Mouse (Mus musculus) splenic B cell, adult 2 months (primary cell): Measurements from ENCODE around the gene Tbc1d32.
A peak's percentile ranks its signal among the peaks of the same experiment; 100 is the strongest.
"Not testable (repeated sequence)": the region's sequence is repeated elsewhere in the genome, so short reads cannot be mapped to it uniquely, and the experiment has no call there.

Experiments used
- DNase-seq: peaks from one replicate; pipeline ENCODE4 v3.0.0-alpha.2; 2011; ENCODE audit warnings: low read depth, low spot score
- H3K27me3 ChIP-seq: 2 replicates; pipeline ENCODE4 v1.6.1; 2012; ENCODE audit warnings: mild to moderate bottlenecking, low read length, moderate library complexity, mixed read lengths; ENCODE audit not compliant: control insufficient read depth, poor library complexity, insufficient read depth, severe bottlenecking
- H3K36me3 ChIP-seq: 2 replicates; pipeline ENCODE4 v1.6.1; 2012; ENCODE audit warnings: mild to moderate bottlenecking, low read length, moderate library complexity, mixed read lengths; ENCODE audit not compliant: control insufficient read depth, poor library complexity, insufficient read depth, severe bottlenecking

The Tbc1d32 gene

DNA sequence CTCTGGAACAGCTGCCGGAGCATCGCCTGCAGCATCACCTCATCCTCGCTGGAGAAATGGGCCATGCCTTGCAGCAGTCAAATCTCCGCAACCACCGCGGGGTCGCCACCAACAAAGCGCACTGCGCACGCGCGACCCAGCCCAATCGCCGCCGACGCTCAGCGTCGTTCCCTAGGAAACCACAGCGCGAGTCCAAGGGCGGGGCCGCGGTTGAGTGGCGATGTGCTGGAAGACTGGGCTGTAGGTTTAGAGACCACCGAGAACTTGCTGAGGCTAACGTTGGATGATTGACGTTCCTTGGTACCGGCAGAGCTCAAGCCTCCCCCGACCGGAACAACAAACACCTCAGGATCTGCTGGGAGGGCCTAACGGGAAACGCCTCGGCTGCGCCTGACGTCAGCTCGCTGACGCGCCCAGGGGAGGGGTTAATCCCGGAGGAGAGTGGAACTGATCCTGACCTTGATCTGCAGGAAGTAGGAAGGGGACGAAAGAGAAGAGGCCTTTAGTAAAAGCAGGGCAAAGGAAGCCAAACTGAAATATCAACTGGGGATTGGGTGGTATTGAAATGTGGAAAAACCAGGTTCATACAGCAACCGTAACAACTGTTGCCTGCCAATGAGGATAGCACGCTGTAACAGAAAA lies at the start of gene Tbc1d32:
TSS of gene Tbc1d32 (minus strand) at position 122 of the 642 bp plus-strand sequence.
- peak; percentile 90 for DNase-seq
- Histone ChIP-seq H3K27me3 (no peaks in the 10 kb centered on the region), H3K36me3 (no peaks in the 10 kb centered on the region)

DNA sequence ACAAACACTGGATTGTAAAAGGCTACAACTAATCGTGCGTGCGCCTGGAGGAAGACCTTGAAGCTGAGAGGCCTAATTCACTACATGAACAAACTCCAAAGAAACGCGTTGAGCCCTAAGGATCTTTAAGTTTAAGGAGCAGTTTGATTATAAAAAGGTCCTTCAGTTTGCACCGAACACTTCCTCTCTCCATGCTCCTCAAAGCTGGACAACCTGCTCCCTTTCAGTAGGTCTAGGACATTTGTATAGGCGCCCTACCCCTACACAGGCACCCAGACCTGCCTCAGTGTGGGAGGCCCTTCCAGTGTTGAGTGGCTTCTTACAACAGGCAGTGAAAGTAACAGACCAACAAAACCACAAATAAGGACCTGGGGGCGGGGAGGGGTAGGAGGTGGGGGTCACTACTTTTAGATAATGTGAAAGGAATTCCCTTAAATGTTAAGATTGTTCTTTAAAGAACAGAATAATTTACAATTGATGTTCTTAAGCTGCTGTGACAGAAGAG lies 666 bp downstream of the Tbc1d32 start:
- Histone ChIP-seq H3K27me3 (no peaks in the 10 kb centered on the region), H3K36me3 (no peaks in the 10 kb centered on the region)
- DNase-seq = peak; percentile 10

DNA sequence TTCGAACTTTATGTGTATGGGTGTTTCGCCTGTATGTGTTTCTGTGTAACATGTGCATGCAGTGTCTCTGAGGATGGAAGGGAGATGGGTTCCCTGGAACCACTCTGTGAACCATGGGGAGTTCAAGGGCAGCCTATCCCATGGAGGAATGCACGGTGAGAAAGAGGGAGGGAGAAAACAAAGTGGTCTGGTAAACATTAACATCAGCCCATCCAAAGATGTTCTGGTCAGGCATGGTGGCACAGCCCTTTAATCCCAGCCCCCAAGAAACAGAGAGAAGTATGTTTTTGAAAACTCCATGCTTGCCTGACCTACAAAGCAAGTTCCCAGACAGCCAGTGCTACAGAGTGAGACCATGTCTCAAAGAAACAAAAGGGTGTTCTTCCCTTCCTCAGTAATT lies 12.7 kb downstream of the Tbc1d32 start:
- Histone ChIP-seq H3K27me3 (no peaks in the 10 kb centered on the region), H3K36me3 (no peaks in the 10 kb centered on the region)
- no peak for DNase-seq

DNA sequence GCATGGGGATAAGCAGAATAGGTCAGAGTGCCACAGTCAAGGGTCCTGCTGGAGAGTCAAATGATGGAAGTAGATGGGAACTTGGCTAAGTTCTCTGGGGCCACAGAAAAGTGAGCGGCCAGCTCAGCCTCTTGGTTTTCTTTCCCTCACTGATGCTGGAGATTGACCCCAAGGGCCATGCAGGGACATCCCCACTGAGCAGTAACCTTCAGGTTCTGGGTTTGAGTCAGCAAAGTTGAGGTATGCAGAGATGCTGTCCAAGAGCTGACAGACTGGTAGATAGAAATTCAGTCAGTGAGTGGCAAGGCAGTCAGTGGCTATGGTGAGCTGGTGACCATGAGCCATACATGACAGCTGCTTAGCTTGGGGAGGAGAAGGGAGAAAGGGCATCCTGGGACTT lies 18.1 kb downstream of the Tbc1d32 start:
- no peak for DNase-seq
- H3K27me3 ChIP-seq = no peaks in the 10 kb centered on the region

DNA sequence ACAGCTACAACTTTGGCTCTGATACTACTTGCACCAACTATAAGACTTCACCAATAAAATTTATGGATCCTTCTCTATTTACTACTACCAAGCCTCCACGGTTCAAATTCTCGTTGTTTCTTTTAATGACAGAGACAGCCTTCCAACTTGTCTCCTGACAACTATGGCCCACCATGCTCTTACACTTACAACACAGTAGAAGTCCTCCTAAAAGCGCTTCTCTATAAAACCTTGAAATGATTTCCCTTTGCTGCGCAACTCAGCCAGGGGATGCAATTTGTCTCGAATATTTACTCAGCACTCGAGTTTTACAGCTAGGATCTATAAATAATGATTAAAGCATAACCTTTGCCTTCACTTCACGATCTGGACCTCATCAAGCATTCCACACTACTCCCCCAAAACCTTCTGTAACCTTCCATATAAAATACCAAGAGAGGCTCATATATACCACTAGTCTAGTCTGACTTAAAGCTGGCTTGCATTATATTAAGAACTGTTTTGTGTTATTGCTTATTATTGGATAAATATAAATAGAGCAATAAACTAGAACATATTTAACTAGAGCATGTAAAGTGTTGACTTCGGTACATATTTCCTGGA lies 21.6 kb downstream of the Tbc1d32 start:
- no peaks in the 10 kb centered on the region for H3K36me3 ChIP-seq
- DNase-seq = no peak
- no peaks in the 10 kb centered on the region for H3K27me3 ChIP-seq

More for the DNA sequence above, 18.1 kb downstream of the Tbc1d32 start:
- no peaks in the 10 kb centered on the region for H3K36me3 ChIP-seq

DNA sequence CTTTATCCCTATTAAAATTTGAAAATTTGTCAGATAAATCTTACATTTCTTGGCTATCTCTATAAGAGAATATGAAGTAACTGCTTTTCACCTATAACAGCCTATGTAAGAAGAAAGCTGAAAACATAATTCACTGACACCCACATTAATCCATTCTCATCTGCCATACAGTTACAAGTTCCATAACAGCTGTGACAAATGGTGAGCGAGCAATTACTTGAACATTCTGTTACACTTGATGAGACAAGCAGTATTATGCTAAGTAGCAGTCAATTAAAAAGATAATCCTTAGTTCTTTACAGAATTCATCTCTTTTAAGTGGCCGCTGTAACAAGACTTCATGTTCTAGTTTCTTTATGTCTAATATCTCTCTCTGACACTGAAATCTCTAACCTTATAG lies 24.1 kb downstream of the Tbc1d32 start:
- DNase-seq = no peak
- Histone ChIP-seq H3K36me3 (no peaks in the 10 kb centered on the region), H3K27me3 (no peaks in the 10 kb centered on the region)

DNA sequence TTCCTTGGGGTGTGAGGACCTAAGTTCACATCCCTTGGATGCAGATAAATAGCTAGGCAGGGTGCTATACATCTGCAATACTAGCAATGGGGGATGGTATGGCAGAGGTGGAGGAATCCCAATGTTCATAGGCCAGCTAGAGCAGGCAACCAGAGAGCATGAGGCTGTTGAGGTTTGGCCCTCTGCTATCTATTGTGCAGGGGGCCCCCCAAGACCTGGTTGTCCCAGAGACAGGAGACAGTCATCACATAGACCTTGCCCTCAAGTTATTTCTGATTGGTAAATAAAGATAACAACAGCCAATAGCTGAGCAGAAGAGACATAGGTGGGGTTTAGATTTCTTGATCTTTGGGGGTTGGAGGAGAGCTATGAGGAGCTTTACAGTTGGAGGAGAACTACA lies 28.6 kb downstream of the Tbc1d32 start:
- H3K36me3 ChIP-seq = no peaks in the 10 kb centered on the region
- no peaks in the 10 kb centered on the region for H3K27me3 ChIP-seq
- no peak for DNase-seq

DNA sequence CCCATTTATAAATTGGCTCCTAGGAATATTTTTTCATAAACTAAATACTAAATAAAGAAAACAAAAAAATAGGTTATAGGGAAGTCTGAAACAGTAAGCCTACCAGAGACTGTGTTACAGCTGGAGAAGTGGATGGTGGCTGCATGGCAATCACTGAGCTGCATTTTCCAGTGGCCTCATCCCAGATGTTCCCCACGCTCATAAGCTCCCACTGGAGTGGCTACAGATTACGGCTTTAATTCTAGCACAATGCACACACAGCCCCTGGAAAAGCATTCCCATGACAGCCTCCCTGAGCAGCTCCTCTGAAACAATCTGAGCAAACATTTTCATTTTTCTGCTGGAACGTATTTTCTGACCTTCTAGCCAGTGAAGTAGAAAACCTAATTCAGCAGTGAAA lies 29.8 kb downstream of the Tbc1d32 start:
- no peaks in the 10 kb centered on the region for H3K36me3 ChIP-seq
- no peak for DNase-seq
- no peaks in the 10 kb centered on the region for H3K27me3 ChIP-seq

DNA sequence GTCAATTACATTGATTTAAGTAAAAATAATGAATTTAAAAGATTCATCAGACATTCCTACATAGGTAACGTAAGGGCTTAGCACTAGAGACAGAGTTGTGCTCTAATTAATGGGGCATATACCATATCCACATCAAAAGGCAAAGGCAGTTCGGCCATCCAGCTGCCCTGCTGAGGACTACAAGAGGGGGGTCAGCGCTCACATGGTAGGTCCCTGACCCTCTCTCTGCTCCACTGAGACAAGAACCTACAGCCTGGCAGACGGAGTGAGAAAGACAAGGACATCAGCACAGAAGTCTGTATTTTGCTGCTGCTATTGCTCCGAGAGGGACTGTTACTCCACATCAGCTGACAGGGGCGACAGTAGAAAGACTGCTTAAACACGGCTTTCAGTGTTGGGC lies 34.2 kb downstream of the Tbc1d32 start:
- no peak for DNase-seq
- Histone ChIP-seq H3K27me3 (no peaks in the 10 kb centered on the region), H3K36me3 (no peaks in the 10 kb centered on the region)

DNA sequence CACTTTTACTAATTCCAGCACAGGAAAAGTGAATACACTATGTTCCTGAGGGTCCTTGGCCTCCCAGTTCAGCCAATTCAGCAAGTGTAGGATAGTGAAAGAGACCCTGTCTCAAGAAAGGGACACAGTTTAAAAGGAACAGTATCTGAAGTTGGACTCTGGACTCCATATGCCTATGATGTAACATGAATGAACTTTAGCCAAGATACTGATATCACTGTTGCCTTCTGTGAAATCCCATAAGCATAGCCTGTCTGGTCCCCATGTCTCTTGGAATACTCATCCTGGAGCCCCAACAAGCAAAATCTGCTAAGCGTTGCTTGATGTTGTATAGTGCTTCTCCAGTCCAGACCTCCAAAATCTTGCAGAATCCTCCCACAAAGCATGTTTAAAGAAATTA lies 46.8 kb downstream of the Tbc1d32 start:
- Histone ChIP-seq H3K36me3 (no peaks in the 10 kb centered on the region), H3K27me3 (no peaks in the 10 kb centered on the region)
- no peak for DNase-seq

DNA sequence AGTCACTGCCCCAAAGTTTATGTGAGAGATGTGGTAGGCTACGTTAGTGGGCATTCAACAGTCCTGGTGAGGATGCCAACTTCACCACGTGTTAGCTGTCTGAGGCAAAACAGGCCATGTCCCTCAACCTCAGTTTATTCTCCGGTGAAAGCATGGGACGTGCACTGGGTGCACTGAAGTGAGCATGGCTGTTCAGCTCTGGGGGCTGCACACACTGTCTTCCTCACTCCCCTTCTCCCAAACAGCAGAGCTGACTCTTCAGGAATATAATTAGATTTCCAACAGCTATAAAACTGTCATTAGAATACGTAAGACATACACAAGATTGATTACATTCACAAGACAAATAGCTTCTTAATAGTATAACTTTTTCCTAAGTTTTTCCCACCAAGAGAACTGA lies 55.3 kb downstream of the Tbc1d32 start:
- H3K27me3 ChIP-seq = no peaks in the 10 kb centered on the region
- DNase-seq = no peak
- H3K36me3 ChIP-seq = no peaks in the 10 kb centered on the region

DNA sequence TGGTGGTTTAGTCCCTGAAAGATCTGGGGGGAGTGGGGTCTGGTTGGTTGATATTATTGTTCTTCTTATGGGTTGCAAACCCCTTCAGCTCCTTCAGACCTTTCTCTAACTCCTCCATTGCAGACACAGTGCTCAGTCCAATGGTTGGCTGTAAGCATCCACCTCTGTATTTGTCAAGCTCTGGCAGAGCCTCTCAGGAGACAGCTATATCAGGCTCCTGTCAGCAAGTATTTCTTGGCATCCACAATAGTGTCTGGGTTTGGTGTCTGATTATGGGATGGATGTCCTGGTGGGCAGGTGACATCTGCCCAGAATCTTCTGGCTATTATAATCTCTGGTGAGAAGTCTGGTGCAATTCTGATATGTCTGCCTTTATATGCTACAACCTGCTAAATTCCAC lies 60.8 kb downstream of the Tbc1d32 start:
- H3K36me3 ChIP-seq = not testable (repeated sequence)

DNA sequence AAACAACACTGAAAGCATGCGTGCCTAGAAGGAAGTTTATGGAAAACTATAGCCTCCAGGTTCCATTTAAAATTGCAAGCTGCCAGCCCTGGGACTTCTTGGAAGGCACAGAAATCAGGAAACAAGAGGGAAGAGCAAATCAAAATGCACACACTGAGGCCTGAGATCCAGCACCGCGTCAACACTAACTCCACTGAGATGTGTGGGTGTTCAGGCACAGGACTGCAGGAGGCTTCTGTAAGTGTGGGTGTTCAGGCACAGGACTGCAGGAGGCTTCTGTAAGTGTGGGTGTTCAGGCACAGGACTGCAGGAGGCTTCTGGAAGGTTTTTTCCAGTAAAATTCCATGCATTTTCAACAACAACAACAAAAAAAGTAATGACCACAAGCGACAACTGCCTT lies 62.7 kb downstream of the Tbc1d32 start:
- DNase-seq = no peak
- H3K36me3 ChIP-seq = no peaks in the 10 kb centered on the region
- H3K27me3 ChIP-seq = no peaks in the 10 kb centered on the region

More for the DNA sequence above, 60.8 kb downstream of the Tbc1d32 start:
- DNase-seq, H3K27me3 ChIP-seq: not testable (repeated sequence)

DNA sequence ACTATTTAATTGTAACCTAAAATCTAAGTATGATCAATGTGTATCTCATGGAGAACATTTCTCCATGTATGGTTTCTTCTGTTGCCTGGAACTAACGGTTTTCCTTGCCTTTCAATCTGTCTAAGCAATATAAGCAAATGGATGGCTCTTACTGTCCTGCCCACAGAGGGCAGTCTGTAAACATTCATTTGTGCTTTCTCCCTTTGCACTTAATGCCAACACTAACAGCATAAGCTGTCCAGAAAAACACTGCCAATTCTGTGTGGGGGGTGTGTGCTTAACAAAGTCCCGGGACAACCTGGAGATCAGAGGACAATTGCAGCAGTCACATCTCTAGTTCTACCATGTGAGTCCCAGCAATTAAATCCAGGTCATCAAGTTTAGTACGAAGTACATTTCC lies 64.1 kb downstream of the Tbc1d32 start:
- H3K27me3 ChIP-seq = no peaks in the 10 kb centered on the region
- no peak for DNase-seq
- no peaks in the 10 kb centered on the region for H3K36me3 ChIP-seq

DNA sequence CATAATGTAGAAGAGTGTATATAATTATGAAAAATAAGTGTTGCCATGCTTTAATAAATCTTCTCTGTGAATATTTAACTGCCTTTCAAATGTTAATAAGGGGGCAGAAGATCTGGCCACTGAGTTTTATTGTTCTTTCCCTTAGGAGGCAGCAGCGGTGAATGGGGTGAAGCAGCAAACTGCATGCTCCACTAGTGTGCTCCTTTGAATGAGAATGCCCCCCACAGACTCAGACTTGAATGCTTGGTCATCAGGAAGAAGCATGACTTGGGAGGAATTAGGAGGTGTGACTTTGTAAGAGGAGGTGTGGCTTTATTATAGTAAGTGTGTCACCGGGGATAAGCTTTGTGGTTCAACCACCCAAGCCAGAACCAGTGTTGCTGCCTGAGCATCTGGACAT lies 69.7 kb downstream of the Tbc1d32 start:
- no peak for DNase-seq
- Histone ChIP-seq H3K36me3 (no peaks in the 10 kb centered on the region), H3K27me3 (no peaks in the 10 kb centered on the region)

DNA sequence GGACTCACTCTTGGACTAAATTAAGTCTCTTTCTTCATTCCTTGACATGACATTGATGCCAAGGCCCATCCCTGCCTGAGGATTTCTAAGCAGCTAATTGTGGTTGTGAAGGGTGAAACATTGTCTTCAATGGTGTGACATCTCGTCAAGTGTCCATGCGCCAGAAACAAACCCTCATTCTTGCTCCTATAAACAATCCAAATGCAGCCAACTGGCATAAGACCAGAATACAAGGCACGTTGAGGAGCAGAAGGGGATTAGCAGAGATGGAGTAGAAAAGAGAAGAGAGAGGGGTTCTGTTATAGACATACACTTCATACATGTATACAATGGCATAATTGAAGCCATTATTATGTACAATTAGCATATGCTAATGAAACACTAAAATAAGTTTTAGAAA lies 70.3 kb downstream of the Tbc1d32 start:
- Histone ChIP-seq H3K36me3 (no peaks in the 10 kb centered on the region), H3K27me3 (no peaks in the 10 kb centered on the region)
- no peak for DNase-seq
